Mouse (Mus musculus) liver, postnatal 0 days (tissue): Measurements from ENCODE around the gene Stx1a. TPM values are rescaled to one million over a fixed set of nuclear protein-coding genes. Genes with fewer than 3 reads are reported as not detected.

Experiments
- ATAC-seq: fragments of 200-750 bp; cut with Nextera tagmentation; 2 replicates; pipeline ENCODE4 v1.8.0; 2017; ENCODE audit warnings: mild to moderate bottlenecking, moderate library complexity
- DNase-seq: peaks from one replicate; pipeline ENCODE4 v3.0.0-alpha.2; 2016
- H3K27ac ChIP-seq: fragments of 300-500 bp; sonication (generic); 2 replicates; pipeline ENCODE4 v1.5.1; 2014; ENCODE audit warnings: antibody characterized with exemption, moderate library complexity, mild to moderate bottlenecking, low read depth
- H3K27me3 ChIP-seq: fragments of 300-500 bp; sonication (generic); 2 replicates; pipeline ENCODE4 v1.6.1; 2014; ENCODE audit warnings: low read length, control low read depth, mixed read lengths; ENCODE audit not compliant: insufficient read depth
- H3K36me3 ChIP-seq: fragments of 300-500 bp; sonication (generic); replicated peaks from 2 replicates; pipeline ENCODE4 v1.6.1; 2014; ENCODE audit warnings: mild to moderate bottlenecking, control low read depth, low read length, moderate library complexity, mixed read lengths; ENCODE audit not compliant: insufficient read depth
- H3K4me1 ChIP-seq: fragments of 300-500 bp; sonication (generic); 2 replicates; pipeline ENCODE4 v1.6.1; 2014; ENCODE audit warnings: antibody characterized with exemption, mild to moderate bottlenecking, control low read depth; ENCODE audit not compliant: insufficient read depth
- H3K4me2 ChIP-seq: fragments of 300-500 bp; sonication (generic); 2 replicates; pipeline ENCODE4 v1.6.1; 2014; ENCODE audit warnings: low read depth, mild to moderate bottlenecking, low read length, moderate library complexity, mixed read lengths
- H3K4me3 ChIP-seq: fragments of 300-500 bp; sonication (generic); 2 replicates; pipeline ENCODE4 v1.5.1; 2014; ENCODE audit warnings: low read depth, low read length
- H3K9ac ChIP-seq: fragments of 300-500 bp; sonication (generic); replicated peaks from 2 replicates; pipeline ENCODE4 v1.6.1; 2014; ENCODE audit warnings: mild to moderate bottlenecking, moderate library complexity
- H3K9me3 ChIP-seq: fragments of 300-500 bp; sonication (generic); 2 replicates; pipeline ENCODE4 v1.6.1; 2016; ENCODE audit warnings: mild to moderate bottlenecking, control low read depth, low read length, mixed read lengths
- CTCF ChIP-seq: sonication (generic); IDR thresholded peaks from 2 replicates; pipeline ENCODE4 v1.5.1; 2016; ENCODE audit warnings: antibody characterized with exemption, low read depth
- EP300 ChIP-seq: IDR thresholded peaks from 2 replicates; pipeline ENCODE4 v1.6.1; 2016; ENCODE audit warnings: antibody characterized with exemption, low read depth, mild to moderate bottlenecking
- WGBS: fragments of 180-500 bp; shearing (Covaris S2); extraction: QIAGEN DNeasy Blood & Tissue Kit; methylation state at CpG from one replicate; pipeline ENCODE4 v1.1.7; 2014; ENCODE audit not compliant: insufficient replicate concordance; 5-methylcytosine and 5-hydroxymethylcytosine counted together
- polyA plus RNA-seq: library from polyadenylated mRNA; unstranded; fragments of >200 nt; fragmentation: Nextera tagmentation; extraction: Ambion mirVana; gene quantifications from 2 replicates; pipeline ENCODE4 v1.2.1, GENCODE M21; 2015

Gene Stx1a
- polyA plus RNA-seq = 2.3 and 2.5 TPM in 2 replicates

GRCm38 (mm10) chr5:135023344-135024173, at the start of gene Stx1a:
TSS of gene Stx1a (plus strand) at chr5:135023482.
- peak within 1 kb of the TSS; percentile 50 for H3K4me3 ChIP-seq
- no peaks in the 10 kb centered on the region for H3K36me3 ChIP-seq
- H3K27me3 ChIP-seq = peaks cover 12% of the 10 kb centered on the region
- DNase-seq (peak; percentile 82), ATAC-seq (peak; percentile 83)
- no peak for TF ChIP-seq CTCF
- no peak for TF ChIP-seq EP300
- no peak within 1 kb of the TSS for H3K27ac ChIP-seq
- WGBS = under 1% methylated on average over 56 of the region's 61 CpGs
- H3K9ac ChIP-seq = peak within 1 kb of the TSS; percentile 57
- H3K4me1 ChIP-seq = peaks cover 24% of the 10 kb centered on the region
- peak within 1 kb of the TSS; percentile 79 for H3K4me2 ChIP-seq
- no peaks in the 10 kb centered on the region for H3K9me3 ChIP-seq

GRCm38 (mm10) chr5:134973526-134973925, 49.8 kb upstream of the Stx1a start:
- 70% methylated on average over 7 of the region's 7 CpGs for WGBS
- H3K27ac ChIP-seq = no peak overlapping the region
- H3K27me3 ChIP-seq = no peaks in the 10 kb centered on the region
- no peak overlapping the region for H3K4me2 ChIP-seq
- no peaks in the 10 kb centered on the region for H3K9me3 ChIP-seq
- H3K9ac ChIP-seq = no peak overlapping the region
- no peak for DNase-seq
- TF ChIP-seq CTCF (no peak), EP300 (no peak)
- H3K4me3 ChIP-seq = no peak overlapping the region
- H3K4me1 ChIP-seq = peaks cover 25% of the 10 kb centered on the region
- no peak for ATAC-seq
- no peaks in the 10 kb centered on the region for H3K36me3 ChIP-seq

- Histone ChIP-seq H3K27ac (no peak overlapping the region), H3K4me1 (peaks cover 25% of the 10 kb centered on the region), H3K9me3 (no peaks in the 10 kb centered on the region), H3K9ac (no peak overlapping the region), H3K27me3 (no peaks in the 10 kb centered on the region), H3K4me2 (peak overlapping the region; percentile 26; the same call in 1 of the 2 replicates), H3K4me3 (no peak overlapping the region), H3K36me3 (no peaks in the 10 kb centered on the region)
- no peak for DNase-seq
- WGBS = 14% methylated on average over 7 of the region's 7 CpGs
- ATAC-seq = peak; percentile 24; the same call in 1 of the 2 replicates
- TF ChIP-seq EP300 (peak; percentile 62), CTCF (no peak)
Measured at GRCm38 (mm10) chr5:134974294-134974693, 49.0 kb upstream of the Stx1a start.

GRCm38 (mm10) chr5:134974921-134975320, 48.4 kb upstream of the Stx1a start:
- peaks cover 25% of the 10 kb centered on the region for H3K4me1 ChIP-seq
- no peak overlapping the region for H3K27ac ChIP-seq
- 30% methylated on average over 2 of the region's 2 CpGs for WGBS
- no peak for TF ChIP-seq EP300
- TF ChIP-seq CTCF = no peak
- no peak overlapping the region for H3K4me3 ChIP-seq
- no peak overlapping the region for H3K9ac ChIP-seq
- H3K27me3 ChIP-seq = no peaks in the 10 kb centered on the region
- no peaks in the 10 kb centered on the region for H3K9me3 ChIP-seq
- 0 out of 2 replicates have a peak overlapping the region, but pooled peaks have one; percentile 26 for H3K4me2 ChIP-seq
- ATAC-seq (no peak), DNase-seq (no peak)
- H3K36me3 ChIP-seq = no peaks in the 10 kb centered on the region

GRCm38 (mm10) chr5:134976164-134976563, 47.1 kb upstream of the Stx1a start:
- H3K9ac ChIP-seq = no peak overlapping the region
- TF ChIP-seq EP300 = peak; percentile 76; the same call in 1 of the 2 replicates
- no peak for TF ChIP-seq CTCF
- DNase-seq = no peak
- no peak overlapping the region for H3K4me3 ChIP-seq
- peaks cover 31% of the 10 kb centered on the region for H3K4me1 ChIP-seq
- 38% methylated on average over 2 of the region's 2 CpGs for WGBS
- peak overlapping the region; percentile 14; the same call in 1 of the 2 replicates for H3K4me2 ChIP-seq
- peak; percentile 71 for ATAC-seq
- H3K36me3 ChIP-seq = no peaks in the 10 kb centered on the region
- H3K27ac ChIP-seq = peak overlapping the region; percentile 39; the same call in 1 of the 2 replicates
- H3K9me3 ChIP-seq = no peaks in the 10 kb centered on the region
- H3K27me3 ChIP-seq = no peaks in the 10 kb centered on the region

- H3K9me3 ChIP-seq = no peaks in the 10 kb centered on the region
- no peaks in the 10 kb centered on the region for H3K36me3 ChIP-seq
- H3K27me3 ChIP-seq = no peaks in the 10 kb centered on the region
- H3K9ac ChIP-seq = no peak overlapping the region
- peaks cover 33% of the 10 kb centered on the region for H3K4me1 ChIP-seq
- no peak overlapping the region for H3K4me3 ChIP-seq
- TF ChIP-seq CTCF (no peak), EP300 (peak; percentile 81)
- WGBS = 62% methylated on average over 14 of the region's 14 CpGs
- ATAC-seq (peak; percentile 46), DNase-seq (no peak)
- H3K4me2 ChIP-seq = peak overlapping the region; percentile 14; the same call in 1 of the 2 replicates
- peak overlapping the region; percentile 39; the same call in 1 of the 2 replicates for H3K27ac ChIP-seq
Measured at GRCm38 (mm10) chr5:134976577-134977250, 46.6 kb upstream of the Stx1a start.
